Mouse (Mus musculus) stomach, postnatal 0 days (tissue): ENCODE results near the gene Spata31d1c.

Experiments used
- CTCF ChIP-seq: IDR thresholded peaks from 2 replicates; pipeline ENCODE4 v1.5.1; 2016; ENCODE audit warnings: antibody characterized with exemption, low read depth, mild to moderate bottlenecking, moderate library complexity
- EP300 ChIP-seq: optimal IDR thresholded peaks from 2 replicates; pipeline ENCODE3; 2016; ENCODE audit warnings: antibody characterized with exemption

- TF ChIP-seq CTCF, result no peak
- TF ChIP-seq EP300, result no peak
Observed at GRCm38 (mm10) chr13:65052660-65053059, 19.8 kb downstream of the Spata31d1c start, which contains the start of gene Prss47.
